Mouse (Mus musculus): Measurements from ENCODE around the gene Zc3h6. TPM values are rescaled to one million over a fixed set of nuclear protein-coding genes. Genes with fewer than 3 reads are reported as not detected.

The Zc3h6 gene
- polyA plus RNA-seq (2016; fragmentation: Nextera tagmentation; extraction: Ambion mirVana), result 2.8 and 3.5 TPM in 2 replicates

GRCm38 (mm10) chr2:128966641-128967580 is at the start of gene Zc3h6:
TSS of gene Zc3h6 (plus strand) at chr2:128967402.
- ATAC-seq (ENCODE audit: insufficient number of reproducible peaks, insufficient read depth, low FRiP score, low TSS enrichment, low read depth), result peak; percentile 96
- Histone ChIP-seq H3K9me3 (no peaks in the 10 kb centered on the region), H3K27me3 (no peaks in the 10 kb centered on the region), H3K4me2 (peak within 1 kb of the TSS; percentile 61), H3K9ac (replicated peaks) (peak within 1 kb of the TSS; percentile 99), H3K4me3 (replicated peaks) (peak within 1 kb of the TSS; percentile 83), H3K4me1 (replicated peaks) (peaks cover 8% of the 10 kb centered on the region), H3K36me3 (no peaks in the 10 kb centered on the region), H3K27ac (peak within 1 kb of the TSS; percentile 100)
- 1% methylated on average over 65 of the region's 65 CpGs for WGBS

GRCm38 (mm10) chr2:128924799-128925198 is 42.4 kb upstream of the Zc3h6 start:
- Histone ChIP-seq H3K27me3 (no peaks in the 10 kb centered on the region), H3K27ac (no peak overlapping the region), H3K9ac (replicated peaks) (no peak overlapping the region), H3K9me3 (0 out of 2 replicates have a peak, but pooled peaks cover 3% of the 10 kb centered on the region), H3K4me2 (no peak overlapping the region), H3K4me1 (replicated peaks) (no peaks in the 10 kb centered on the region), H3K36me3 (peaks cover 32% of the 10 kb centered on the region), H3K4me3 (replicated peaks) (no peak overlapping the region)
- WGBS, result 89% methylated on average over 4 of the region's 4 CpGs
- no peak for ATAC-seq (ENCODE audit: insufficient number of reproducible peaks, insufficient read depth, low FRiP score, low TSS enrichment, low read depth)

- no peaks in the 10 kb centered on the region for H3K27me3 ChIP-seq
- no peaks in the 10 kb centered on the region for H3K4me1 ChIP-seq (replicated peaks)
- no peak overlapping the region for H3K9ac ChIP-seq (replicated peaks)
- H3K36me3 ChIP-seq, result peaks cover 48% of the 10 kb centered on the region
- 75% methylated on average over 3 of the region's 3 CpGs for WGBS
- no peak overlapping the region for H3K4me3 ChIP-seq (replicated peaks)
- no peak overlapping the region for H3K27ac ChIP-seq
- no peak overlapping the region for H3K4me2 ChIP-seq
- ATAC-seq (ENCODE audit: insufficient number of reproducible peaks, insufficient read depth, low FRiP score, low TSS enrichment, low read depth), result no peak
- H3K9me3 ChIP-seq, result 0 out of 2 replicates have a peak, but pooled peaks cover 3% of the 10 kb centered on the region
These were observed 38.8 kb upstream of the Zc3h6 start for GRCm38 (mm10) chr2:128928446-128928845.

GRCm38 (mm10) chr2:128930704-128931103 is 36.5 kb upstream of the Zc3h6 start:
- Histone ChIP-seq H3K4me2 (no peak overlapping the region), H3K9ac (replicated peaks) (no peak overlapping the region), H3K4me1 (replicated peaks) (no peaks in the 10 kb centered on the region), H3K9me3 (no peaks in the 10 kb centered on the region), H3K4me3 (replicated peaks) (no peak overlapping the region), H3K27me3 (no peaks in the 10 kb centered on the region), H3K36me3 (peaks cover 51% of the 10 kb centered on the region), H3K27ac (no peak overlapping the region)
- no peak for ATAC-seq (ENCODE audit: insufficient number of reproducible peaks, insufficient read depth, low FRiP score, low TSS enrichment, low read depth)

- peaks cover 31% of the 10 kb centered on the region for H3K36me3 ChIP-seq
- 83% methylated on average over 3 of the region's 3 CpGs for WGBS
- H3K9me3 ChIP-seq, result no peaks in the 10 kb centered on the region
- no peak overlapping the region for H3K4me3 ChIP-seq (replicated peaks)
- no peak for ATAC-seq (ENCODE audit: insufficient number of reproducible peaks, insufficient read depth, low FRiP score, low TSS enrichment, low read depth)
- H3K9ac ChIP-seq (replicated peaks), result no peak overlapping the region
- no peak overlapping the region for H3K27ac ChIP-seq
- H3K4me2 ChIP-seq, result no peak overlapping the region
- no peaks in the 10 kb centered on the region for H3K4me1 ChIP-seq (replicated peaks)
- H3K27me3 ChIP-seq, result no peaks in the 10 kb centered on the region
These were observed 30.9 kb upstream of the Zc3h6 start for GRCm38 (mm10) chr2:128936256-128936655.

GRCm38 (mm10) chr2:128943538-128944528 is 23.4 kb upstream of the Zc3h6 start, which contains the start of gene Zc3h8:
TSS of gene Zc3h8 (minus strand) at chr2:128944077.
- Histone ChIP-seq H3K9ac (replicated peaks) (peak within 1 kb of the TSS; percentile 72), H3K27me3 (no peaks in the 10 kb centered on the region), H3K36me3 (peaks cover 4% of the 10 kb centered on the region; the same call in 1 of the 2 replicates), H3K9me3 (no peaks in the 10 kb centered on the region), H3K4me3 (replicated peaks) (peak within 1 kb of the TSS; percentile 74), H3K4me2 (peak within 1 kb of the TSS; percentile 74), H3K4me1 (replicated peaks) (0 out of 2 replicates have a peak, but pooled peaks cover 4% of the 10 kb centered on the region), H3K27ac (peak within 1 kb of the TSS; percentile 93)
- peak; percentile 90 for ATAC-seq (ENCODE audit: insufficient number of reproducible peaks, insufficient read depth, low FRiP score, low TSS enrichment, low read depth)
- 2% methylated on average over 65 of the region's 65 CpGs for WGBS

- no peak for ATAC-seq (ENCODE audit: insufficient number of reproducible peaks, insufficient read depth, low FRiP score, low TSS enrichment, low read depth)
- WGBS, result 39% methylated on average over 6 of the region's 6 CpGs
- no peaks in the 10 kb centered on the region for H3K9me3 ChIP-seq
- no peaks in the 10 kb centered on the region for H3K27me3 ChIP-seq
- H3K36me3 ChIP-seq, result no peaks in the 10 kb centered on the region
- H3K4me3 ChIP-seq (replicated peaks), result no peak overlapping the region
- H3K9ac ChIP-seq (replicated peaks), result no peak overlapping the region
- H3K27ac ChIP-seq, result no peak overlapping the region
- H3K4me2 ChIP-seq, result no peak overlapping the region
- 0 out of 2 replicates have a peak, but pooled peaks cover under 1% of the 10 kb centered on the region for H3K4me1 ChIP-seq (replicated peaks)
These were observed 19.1 kb upstream of the Zc3h6 start for GRCm38 (mm10) chr2:128947962-128948588.

- Histone ChIP-seq H3K4me2 (no peak overlapping the region), H3K36me3 (no peaks in the 10 kb centered on the region), H3K27ac (no peak overlapping the region), H3K9ac (replicated peaks) (no peak overlapping the region), H3K27me3 (no peaks in the 10 kb centered on the region), H3K9me3 (no peaks in the 10 kb centered on the region), H3K4me3 (replicated peaks) (no peak overlapping the region), H3K4me1 (replicated peaks) (no peaks in the 10 kb centered on the region)
- ATAC-seq (ENCODE audit: insufficient number of reproducible peaks, insufficient read depth, low FRiP score, low TSS enrichment, low read depth), result no peak
These were observed 13.0 kb upstream of the Zc3h6 start for GRCm38 (mm10) chr2:128954186-128954585.

- no peaks in the 10 kb centered on the region for H3K9me3 ChIP-seq
- H3K27me3 ChIP-seq, result no peaks in the 10 kb centered on the region
- peaks cover 8% of the 10 kb centered on the region for H3K4me1 ChIP-seq (replicated peaks)
- H3K9ac ChIP-seq (replicated peaks), result 0 out of 2 replicates have a peak overlapping the region, but pooled peaks have one; percentile 8
- H3K27ac ChIP-seq, result peak overlapping the region; percentile 92
- ATAC-seq (ENCODE audit: insufficient number of reproducible peaks, insufficient read depth, low FRiP score, low TSS enrichment, low read depth), result no peak
- 28% methylated on average over 5 of the region's 5 CpGs for WGBS
- no peaks in the 10 kb centered on the region for H3K36me3 ChIP-seq
- H3K4me3 ChIP-seq (replicated peaks), result no peak overlapping the region; the same call in 1 of the 2 replicates
- peak overlapping the region; percentile 61 for H3K4me2 ChIP-seq
These were observed 1.6 kb upstream of the Zc3h6 start for GRCm38 (mm10) chr2:128965505-128966105.

GRCm38 (mm10) chr2:128966236-128966635 is 966 bp upstream of the Zc3h6 start:
- Histone ChIP-seq H3K4me1 (replicated peaks) (peaks cover 8% of the 10 kb centered on the region), H3K4me3 (replicated peaks) (peak overlapping the region; percentile 83; the same call in 1 of the 2 replicates), H3K27me3 (no peaks in the 10 kb centered on the region), H3K27ac (peak overlapping the region; percentile 41; the same call in 1 of the 2 replicates), H3K9ac (replicated peaks) (no peak overlapping the region), H3K4me2 (peak overlapping the region; percentile 61), H3K36me3 (no peaks in the 10 kb centered on the region), H3K9me3 (no peaks in the 10 kb centered on the region)
- no peak for ATAC-seq (ENCODE audit: insufficient number of reproducible peaks, insufficient read depth, low FRiP score, low TSS enrichment, low read depth)
- WGBS, result 26% methylated on average over 6 of the region's 6 CpGs
